Mouse (Mus musculus): Measurements from ENCODE around the gene Pkhd1. TPM values are rescaled to one million over a fixed set of nuclear protein-coding genes. Genes with fewer than 3 reads are reported as not detected.

The Pkhd1 gene
- polyA plus RNA-seq, 1 experiment = not detected

DNA sequence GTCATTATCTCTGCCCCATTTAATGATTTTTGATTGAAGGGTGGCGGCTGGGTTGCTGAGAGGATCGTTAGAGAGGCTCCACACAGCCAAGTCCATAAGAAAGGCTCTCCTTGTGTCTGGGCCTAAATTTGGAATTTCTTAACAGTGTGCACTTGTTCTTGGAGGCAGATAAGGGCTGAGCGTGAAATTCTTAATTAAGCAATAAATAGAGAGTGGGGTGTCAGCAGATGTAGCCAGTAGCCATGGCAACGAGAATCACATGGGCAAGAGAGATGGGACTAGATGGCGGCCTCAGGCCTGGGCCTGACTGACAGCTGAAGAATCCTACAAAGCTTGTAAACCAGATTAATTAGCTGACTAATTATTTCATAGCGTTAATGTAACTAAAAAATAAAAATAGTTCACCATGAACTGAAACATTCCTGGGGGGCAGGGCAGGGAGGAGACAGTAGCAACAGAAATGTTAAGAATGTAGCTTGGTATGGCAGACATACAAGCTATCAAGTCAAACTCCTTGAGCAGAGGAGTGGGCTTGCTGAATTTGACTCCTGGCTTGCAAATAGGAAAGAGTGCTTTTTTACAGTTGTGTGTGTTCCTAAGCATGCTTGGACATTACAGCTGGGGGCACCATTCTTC is 314.8 kb downstream of the Pkhd1 start:
- H3K36me3 ChIP-seq (ENCODE audit: control insufficient read depth, insufficient read depth, low read length, poor library complexity, severe bottlenecking) = no peaks in the 10 kb centered on the region
- H3K27me3 ChIP-seq (ENCODE audit: control insufficient read depth, insufficient read depth, low read length, poor library complexity, severe bottlenecking) = no peaks in the 10 kb centered on the region
- H3K9me3 ChIP-seq (replicated peaks; ENCODE audit: control insufficient read depth, insufficient read depth, low read length, poor library complexity, severe bottlenecking) = no peaks in the 10 kb centered on the region
- H3K9ac ChIP-seq (ENCODE audit: low read depth, poor library complexity, severe bottlenecking) = no peak overlapping the region
- H3K4me1 ChIP-seq (ENCODE audit: control insufficient read depth, insufficient read depth, low read length) = no peaks in the 10 kb centered on the region
- H3K27ac ChIP-seq (ENCODE audit: insufficient read depth, low read length) = no peak overlapping the region
- no peak overlapping the region for H3K4me3 ChIP-seq (ENCODE audit: low read depth, low read length)
- no peak for TF ChIP-seq EP300 (IDR thresholded peaks at IDR 0.05; ENCODE audit: insufficient read depth, low read depth, low read length)
- TF ChIP-seq POLR2A (IDR thresholded peaks at IDR 0.05; ENCODE audit: insufficient read depth, low read length) = no peak
- TF ChIP-seq CTCF (IDR thresholded peaks at IDR 0.05; ENCODE audit: low read depth, low read length) = no peak

DNA sequence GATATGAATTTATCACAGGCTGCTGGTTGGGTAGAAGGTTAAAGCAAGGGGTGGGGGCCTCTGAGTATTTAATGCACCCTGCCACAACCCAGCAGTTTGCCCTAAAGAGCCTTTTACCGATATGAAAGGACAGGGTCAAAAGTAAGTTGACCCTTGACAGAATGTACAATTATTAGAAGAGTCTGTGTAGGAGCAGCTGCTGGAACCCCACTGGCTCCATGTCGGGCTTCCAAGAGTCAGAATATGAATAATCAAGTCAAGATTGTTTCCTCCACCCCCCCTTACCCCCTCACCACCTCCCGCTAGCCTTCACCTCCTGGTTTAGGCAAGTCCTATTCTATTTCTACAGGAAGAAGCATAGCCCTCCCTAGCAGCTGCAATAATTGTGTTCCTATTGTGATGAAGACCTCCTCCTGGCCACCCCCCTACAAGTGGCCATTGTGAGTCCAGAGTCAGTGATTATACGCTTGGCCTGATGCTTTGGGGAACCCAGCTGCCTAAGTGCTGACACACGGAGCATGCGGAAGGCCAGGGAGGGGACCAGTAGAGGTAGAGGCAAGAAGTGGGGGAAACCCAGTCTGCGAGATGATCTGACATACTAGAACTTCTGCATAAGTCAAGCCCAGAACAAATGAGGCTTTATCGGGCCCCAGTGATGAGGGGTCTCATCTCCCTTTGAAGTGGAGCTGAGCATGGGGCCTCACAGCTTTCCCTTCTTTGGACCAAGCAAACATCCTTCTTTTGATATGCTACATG is 315.5 kb downstream of the Pkhd1 start:
- H3K4me1 ChIP-seq (ENCODE audit: control insufficient read depth, insufficient read depth, low read length) = no peaks in the 10 kb centered on the region
- no peaks in the 10 kb centered on the region for H3K9me3 ChIP-seq (replicated peaks; ENCODE audit: control insufficient read depth, insufficient read depth, low read length, poor library complexity, severe bottlenecking)
- TF ChIP-seq EP300 (IDR thresholded peaks at IDR 0.05; ENCODE audit: insufficient read depth, low read depth, low read length) (no peak), CTCF (IDR thresholded peaks at IDR 0.05; ENCODE audit: low read depth, low read length) (no peak), POLR2A (IDR thresholded peaks at IDR 0.05; ENCODE audit: insufficient read depth, low read length) (no peak)
- no peak overlapping the region for H3K4me3 ChIP-seq (ENCODE audit: low read depth, low read length)
- H3K27ac ChIP-seq (ENCODE audit: insufficient read depth, low read length) = no peak overlapping the region
- no peak overlapping the region for H3K9ac ChIP-seq (ENCODE audit: low read depth, poor library complexity, severe bottlenecking)
- no peaks in the 10 kb centered on the region for H3K36me3 ChIP-seq (ENCODE audit: control insufficient read depth, insufficient read depth, low read length, poor library complexity, severe bottlenecking)
- H3K27me3 ChIP-seq (ENCODE audit: control insufficient read depth, insufficient read depth, low read length, poor library complexity, severe bottlenecking) = no peaks in the 10 kb centered on the region

DNA sequence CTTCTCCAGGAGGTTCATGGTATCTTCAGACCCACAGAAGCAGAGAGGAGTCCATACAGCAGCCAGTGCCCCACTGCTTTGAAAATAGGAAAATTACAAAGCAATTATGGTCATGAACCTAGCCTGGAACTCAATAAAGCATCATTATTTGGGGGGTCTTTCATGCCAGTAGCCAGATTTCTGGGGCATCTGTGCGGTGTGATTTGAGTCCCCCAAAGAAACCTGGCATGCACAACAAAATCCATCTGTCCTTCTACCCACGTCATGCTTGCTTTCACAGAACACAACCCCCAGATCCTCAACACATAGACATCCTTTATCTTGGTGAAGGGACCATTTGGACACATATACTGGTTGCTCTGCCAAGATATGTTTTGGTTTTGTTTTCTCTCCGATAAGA is 316.2 kb downstream of the Pkhd1 start:
- H3K36me3 ChIP-seq (ENCODE audit: control insufficient read depth, insufficient read depth, low read length, poor library complexity, severe bottlenecking) = no peaks in the 10 kb centered on the region
- TF ChIP-seq POLR2A (IDR thresholded peaks at IDR 0.05; ENCODE audit: insufficient read depth, low read length) (no peak), CTCF (IDR thresholded peaks at IDR 0.05; ENCODE audit: low read depth, low read length) (no peak), EP300 (IDR thresholded peaks at IDR 0.05; ENCODE audit: insufficient read depth, low read depth, low read length) (no peak)
- no peaks in the 10 kb centered on the region for H3K27me3 ChIP-seq (ENCODE audit: control insufficient read depth, insufficient read depth, low read length, poor library complexity, severe bottlenecking)
- no peak overlapping the region for H3K27ac ChIP-seq (ENCODE audit: insufficient read depth, low read length)
- no peak overlapping the region for H3K4me3 ChIP-seq (ENCODE audit: low read depth, low read length)
- H3K4me1 ChIP-seq (ENCODE audit: control insufficient read depth, insufficient read depth, low read length) = no peaks in the 10 kb centered on the region
- no peak overlapping the region for H3K9ac ChIP-seq (ENCODE audit: low read depth, poor library complexity, severe bottlenecking)
- H3K9me3 ChIP-seq (replicated peaks; ENCODE audit: control insufficient read depth, insufficient read depth, low read length, poor library complexity, severe bottlenecking) = no peaks in the 10 kb centered on the region

DNA sequence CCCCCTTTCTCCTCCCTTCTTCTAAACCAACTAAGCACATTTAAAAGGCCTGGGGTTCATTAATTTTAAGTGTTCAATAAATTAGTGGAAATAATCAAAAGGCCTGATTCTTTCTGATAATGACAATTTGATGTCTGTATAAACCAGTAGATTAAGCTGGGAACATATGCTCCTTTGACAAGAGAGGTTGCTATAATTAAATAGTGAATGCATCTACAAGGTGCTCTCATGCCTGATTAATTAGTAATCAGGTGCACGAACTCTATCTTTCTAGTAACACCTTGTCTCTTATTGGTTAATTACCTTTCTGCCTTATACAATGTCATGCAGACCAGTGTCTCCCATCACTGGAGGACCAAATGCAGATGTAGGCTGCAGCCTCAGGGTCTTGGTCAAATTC is 329.2 kb downstream of the Pkhd1 start:
- Histone ChIP-seq H3K4me1 (ENCODE audit: control insufficient read depth, insufficient read depth, low read length) (no peaks in the 10 kb centered on the region), H3K4me3 (ENCODE audit: low read depth, low read length) (no peak overlapping the region), H3K27ac (ENCODE audit: insufficient read depth, low read length) (no peak overlapping the region), H3K27me3 (ENCODE audit: control insufficient read depth, insufficient read depth, low read length, poor library complexity, severe bottlenecking) (no peaks in the 10 kb centered on the region), H3K9me3 (replicated peaks; ENCODE audit: control insufficient read depth, insufficient read depth, low read length, poor library complexity, severe bottlenecking) (peaks cover 6% of the 10 kb centered on the region; the same call in 1 of the 2 replicates), H3K36me3 (ENCODE audit: control insufficient read depth, insufficient read depth, low read length, poor library complexity, severe bottlenecking) (no peaks in the 10 kb centered on the region), H3K9ac (ENCODE audit: low read depth, poor library complexity, severe bottlenecking) (no peak overlapping the region)
- TF ChIP-seq POLR2A (IDR thresholded peaks at IDR 0.05; ENCODE audit: insufficient read depth, low read length) (no peak), CTCF (IDR thresholded peaks at IDR 0.05; ENCODE audit: low read depth, low read length) (no peak), EP300 (IDR thresholded peaks at IDR 0.05; ENCODE audit: insufficient read depth, low read depth, low read length) (no peak)

DNA sequence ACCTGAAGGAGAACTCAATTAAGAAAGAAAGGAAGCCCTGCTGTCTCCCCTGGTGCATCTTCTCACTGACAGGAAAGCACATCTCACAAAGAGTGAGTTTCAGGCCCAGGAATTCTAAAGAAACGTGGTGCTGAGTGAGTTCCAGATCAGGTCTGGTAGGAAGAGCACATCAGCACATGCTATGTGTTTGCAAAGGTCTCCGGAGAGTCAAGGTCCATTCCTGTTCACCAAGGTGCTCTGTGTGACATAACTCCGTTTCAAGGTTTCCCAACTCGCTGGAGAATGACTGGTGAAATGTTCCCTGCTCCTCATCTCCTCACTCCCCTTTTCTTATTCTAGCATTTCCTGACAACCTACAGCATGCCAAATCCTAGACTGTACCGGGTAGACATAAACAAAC is 357.5 kb downstream of the Pkhd1 start:
- H3K4me1 ChIP-seq (ENCODE audit: control insufficient read depth, insufficient read depth, low read length) = no peaks in the 10 kb centered on the region
- H3K36me3 ChIP-seq (ENCODE audit: control insufficient read depth, insufficient read depth, low read length, poor library complexity, severe bottlenecking) = no peaks in the 10 kb centered on the region
- H3K9ac ChIP-seq (ENCODE audit: low read depth, poor library complexity, severe bottlenecking) = no peak overlapping the region
- H3K27ac ChIP-seq (ENCODE audit: insufficient read depth, low read length) = no peak overlapping the region
- no peaks in the 10 kb centered on the region for H3K27me3 ChIP-seq (ENCODE audit: control insufficient read depth, insufficient read depth, low read length, poor library complexity, severe bottlenecking)
- no peak overlapping the region for H3K4me3 ChIP-seq (ENCODE audit: low read depth, low read length)
- no peak for TF ChIP-seq CTCF (IDR thresholded peaks at IDR 0.05; ENCODE audit: low read depth, low read length)
- no peak for TF ChIP-seq EP300 (IDR thresholded peaks at IDR 0.05; ENCODE audit: insufficient read depth, low read depth, low read length)
- TF ChIP-seq POLR2A (IDR thresholded peaks at IDR 0.05; ENCODE audit: insufficient read depth, low read length) = no peak
- no peaks in the 10 kb centered on the region for H3K9me3 ChIP-seq (replicated peaks; ENCODE audit: control insufficient read depth, insufficient read depth, low read length, poor library complexity, severe bottlenecking)

DNA sequence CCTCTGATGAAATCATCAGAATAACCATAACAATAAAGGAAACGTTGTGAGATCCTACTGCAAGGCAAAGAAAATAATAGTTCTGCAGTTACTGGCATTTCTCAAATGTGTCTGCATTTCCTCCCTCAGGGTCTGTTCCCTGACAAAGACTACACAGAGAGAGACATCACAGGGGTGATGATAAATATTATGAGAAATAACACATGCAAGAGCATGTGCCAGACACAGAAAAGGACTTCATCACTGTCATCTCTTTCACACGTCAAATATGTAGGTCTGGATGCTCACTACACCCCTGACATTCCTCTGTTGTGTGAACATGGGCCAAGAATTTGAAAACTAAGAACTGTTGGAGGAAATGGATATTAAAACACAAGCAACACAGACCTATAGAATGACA is 369.7 kb downstream of the Pkhd1 start:
- no peaks in the 10 kb centered on the region for H3K36me3 ChIP-seq (ENCODE audit: control insufficient read depth, insufficient read depth, low read length, poor library complexity, severe bottlenecking)
- TF ChIP-seq POLR2A (IDR thresholded peaks at IDR 0.05; ENCODE audit: insufficient read depth, low read length) = no peak
- TF ChIP-seq CTCF (IDR thresholded peaks at IDR 0.05; ENCODE audit: low read depth, low read length) = no peak
- TF ChIP-seq EP300 (IDR thresholded peaks at IDR 0.05; ENCODE audit: insufficient read depth, low read depth, low read length) = no peak

More for the DNA sequence above, 369.7 kb downstream of the Pkhd1 start:
- H3K4me3 ChIP-seq (ENCODE audit: low read depth, low read length) = no peak overlapping the region
- no peaks in the 10 kb centered on the region for H3K4me1 ChIP-seq (ENCODE audit: control insufficient read depth, insufficient read depth, low read length)
- H3K27ac ChIP-seq (ENCODE audit: insufficient read depth, low read length) = no peak overlapping the region
- H3K9ac ChIP-seq (ENCODE audit: low read depth, poor library complexity, severe bottlenecking) = no peak overlapping the region
- no peaks in the 10 kb centered on the region for H3K27me3 ChIP-seq (ENCODE audit: control insufficient read depth, insufficient read depth, low read length, poor library complexity, severe bottlenecking)
- H3K9me3 ChIP-seq (replicated peaks; ENCODE audit: control insufficient read depth, insufficient read depth, low read length, poor library complexity, severe bottlenecking) = no peaks in the 10 kb centered on the region
